Mouse (Mus musculus) embryonic facial prominence, embryonic 10.5 days (tissue): ENCODE data around the gene Zfp768. TPM values are rescaled to one million over a fixed set of nuclear protein-coding genes. Genes with fewer than 3 reads are reported as not detected.

Source experiments
- DNase-seq: peaks from one replicate; pipeline ENCODE4 v3.0.0-alpha.2; 2017; ENCODE audit warnings: low spot score
- H3K27ac ChIP-seq: fragments of 300-500 bp; sonication (generic); replicated peaks from 2 replicates; pipeline ENCODE4 v1.5.1; 2016; ENCODE audit warnings: mild to moderate bottlenecking
- H3K27me3 ChIP-seq: fragments of 300-500 bp; sonication (generic); replicated peaks from 2 replicates; pipeline ENCODE4 v1.6.1; 2016; ENCODE audit warnings: low read depth, mild to moderate bottlenecking; ENCODE audit not compliant: poor library complexity, severe bottlenecking
- H3K36me3 ChIP-seq: fragments of 300-500 bp; sonication (generic); replicated peaks from 2 replicates; pipeline ENCODE4 v1.6.1; 2016; ENCODE audit warnings: mild to moderate bottlenecking, moderate library complexity
- H3K4me1 ChIP-seq: fragments of 300-500 bp; sonication (generic); 2 replicates; pipeline ENCODE4 v1.6.1; 2016
- H3K4me3 ChIP-seq: fragments of 300-500 bp; sonication (generic); 2 replicates; pipeline ENCODE4 v1.5.1; 2016; ENCODE audit warnings: mild to moderate bottlenecking, moderate library complexity
- H3K9me3 ChIP-seq: fragments of 300-500 bp; sonication (generic); 2 replicates; pipeline ENCODE4 v1.6.1; 2016; ENCODE audit warnings: mild to moderate bottlenecking
- WGBS: fragments of 180-500 bp; shearing (Covaris S2); methylation state at CpG from one replicate; pipeline ENCODE4 v1.1.7; 2016; 5-methylcytosine and 5-hydroxymethylcytosine counted together
- polyA plus RNA-seq: library from polyadenylated mRNA; unstranded; fragments of >200 nt; fragmentation: Nextera tagmentation; extraction: Ambion mirVana; gene quantifications from 2 replicates; pipeline ENCODE4 v1.2.1, GENCODE M21; 2016

Zfp768 gene
- polyA plus RNA-seq, 1 experiment from 2014 or later, result 19.7 TPM

- Histone ChIP-seq H3K4me1 (peaks cover 12% of the 10 kb centered on the region; the same call in 1 of the 2 replicates), H3K9me3 (no peaks in the 10 kb centered on the region), H3K36me3 (no peaks in the 10 kb centered on the region), H3K4me3 (no peak overlapping the region), H3K27me3 (no peaks in the 10 kb centered on the region), H3K27ac (no peak overlapping the region)
- no peak for DNase-seq
- WGBS, result 90% methylated on average over 8 of the region's 8 CpGs
Measured at GRCm38 (mm10) chr7:127325550-127325949, 19.8 kb downstream of the Zfp768 start.

- DNase-seq, result no peak
- no peaks in the 10 kb centered on the region for H3K9me3 ChIP-seq
Measured at GRCm38 (mm10) chr7:127324944-127325343, 20.4 kb downstream of the Zfp768 start.

GRCm38 (mm10) chr7:127322085-127322484 is 23.3 kb downstream of the Zfp768 start:
- WGBS, result 32% methylated on average over 5 of the region's 5 CpGs
- no peak overlapping the region for H3K4me3 ChIP-seq
- H3K36me3 ChIP-seq, result no peaks in the 10 kb centered on the region
- no peak overlapping the region for H3K27ac ChIP-seq
- peaks cover 12% of the 10 kb centered on the region; the same call in 1 of the 2 replicates for H3K4me1 ChIP-seq
- no peaks in the 10 kb centered on the region for H3K27me3 ChIP-seq
- peak; percentile 33 for DNase-seq
- H3K9me3 ChIP-seq, result no peaks in the 10 kb centered on the region

More at GRCm38 (mm10) chr7:127324944-127325343, 20.4 kb downstream of the Zfp768 start:
- Histone ChIP-seq H3K4me1 (peaks cover 12% of the 10 kb centered on the region; the same call in 1 of the 2 replicates), H3K27ac (no peak overlapping the region), H3K36me3 (no peaks in the 10 kb centered on the region), H3K27me3 (no peaks in the 10 kb centered on the region), H3K4me3 (no peak overlapping the region)
- WGBS, result 94% methylated on average over 7 of the region's 7 CpGs

- 77% methylated on average over 4 of the region's 4 CpGs for WGBS
- Histone ChIP-seq H3K4me3 (no peak overlapping the region), H3K27me3 (no peaks in the 10 kb centered on the region), H3K4me1 (peaks cover 8% of the 10 kb centered on the region; the same call in 1 of the 2 replicates), H3K27ac (no peak overlapping the region), H3K9me3 (no peaks in the 10 kb centered on the region), H3K36me3 (no peaks in the 10 kb centered on the region)
- no peak for DNase-seq
Measured at GRCm38 (mm10) chr7:127321106-127321505, 24.3 kb downstream of the Zfp768 start.

- no peaks in the 10 kb centered on the region for H3K9me3 ChIP-seq
- no peak overlapping the region for H3K27ac ChIP-seq
- H3K4me3 ChIP-seq, result no peak overlapping the region
- H3K36me3 ChIP-seq, result no peaks in the 10 kb centered on the region
- H3K27me3 ChIP-seq, result no peaks in the 10 kb centered on the region
- 45% methylated on average over 8 of the region's 8 CpGs for WGBS
- DNase-seq, result no peak
- H3K4me1 ChIP-seq, result peaks cover 7% of the 10 kb centered on the region
Measured at GRCm38 (mm10) chr7:127313912-127314311, 31.5 kb downstream of the Zfp768 start.

DNA sequence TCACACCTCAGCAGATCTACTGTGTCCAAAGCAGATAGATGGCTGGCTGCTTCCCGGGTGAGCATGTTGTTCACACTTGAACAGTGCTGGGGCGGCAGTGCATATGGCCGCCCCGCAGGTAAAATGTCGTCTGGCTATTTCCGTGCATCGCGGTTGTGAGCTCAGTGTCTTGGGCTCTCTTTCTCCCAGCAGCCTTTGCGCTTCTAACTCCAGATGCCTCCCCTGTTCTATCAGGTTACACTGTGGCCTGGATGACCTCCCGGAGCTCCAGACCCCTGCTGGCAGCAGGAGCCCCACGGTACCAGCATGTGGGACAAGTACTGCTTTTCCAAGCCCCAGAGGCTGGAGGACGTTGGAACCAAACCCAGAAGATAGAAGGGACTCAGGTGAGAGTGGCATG is 35.4 kb downstream of the Zfp768 start:
- no peaks in the 10 kb centered on the region for H3K9me3 ChIP-seq
- H3K4me3 ChIP-seq, result no peak overlapping the region
- no peaks in the 10 kb centered on the region for H3K36me3 ChIP-seq
- no peak overlapping the region for H3K27ac ChIP-seq
- H3K27me3 ChIP-seq, result no peaks in the 10 kb centered on the region
- peaks cover 7% of the 10 kb centered on the region for H3K4me1 ChIP-seq
- 69% methylated on average over 12 of the region's 12 CpGs for WGBS
- DNase-seq, result peak; percentile 23

DNA sequence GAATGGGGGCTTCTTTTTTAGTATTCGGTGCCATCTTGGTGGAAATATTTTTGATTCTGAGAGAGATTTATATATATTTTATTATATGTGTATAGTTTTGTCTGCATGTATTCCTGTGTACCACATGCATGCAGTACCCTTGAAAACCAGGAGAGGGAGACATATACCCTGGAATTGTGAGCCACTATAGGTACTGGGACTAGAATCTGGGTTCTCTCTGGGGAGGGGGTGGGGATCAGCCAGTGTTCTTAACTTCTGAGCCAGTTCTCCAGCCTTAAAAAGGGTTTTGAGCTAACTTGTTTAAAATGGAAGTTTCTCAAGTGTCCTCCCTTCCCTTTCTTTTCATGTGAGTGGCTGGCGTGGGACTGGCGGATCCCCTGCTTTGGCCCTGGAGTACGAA is 36.5 kb downstream of the Zfp768 start:
- Histone ChIP-seq H3K9me3 (no peaks in the 10 kb centered on the region), H3K27me3 (no peaks in the 10 kb centered on the region), H3K27ac (no peak overlapping the region), H3K36me3 (no peaks in the 10 kb centered on the region), H3K4me3 (no peak overlapping the region), H3K4me1 (peaks cover 7% of the 10 kb centered on the region)
- DNase-seq, result peak; percentile 64
- 68% methylated on average over 4 of the region's 4 CpGs for WGBS

GRCm38 (mm10) chr7:127308431-127308830 is 37.0 kb downstream of the Zfp768 start:
- Histone ChIP-seq H3K27ac (no peak overlapping the region), H3K4me3 (no peak overlapping the region), H3K9me3 (no peaks in the 10 kb centered on the region), H3K27me3 (no peaks in the 10 kb centered on the region), H3K4me1 (peaks cover 7% of the 10 kb centered on the region), H3K36me3 (no peaks in the 10 kb centered on the region)
- no peak for DNase-seq
- 76% methylated on average over 2 of the region's 2 CpGs for WGBS

- Histone ChIP-seq H3K9me3 (no peaks in the 10 kb centered on the region), H3K36me3 (no peaks in the 10 kb centered on the region), H3K27me3 (no peaks in the 10 kb centered on the region), H3K27ac (no peak overlapping the region), H3K4me3 (no peak overlapping the region), H3K4me1 (no peaks in the 10 kb centered on the region)
- DNase-seq, result no peak
- 91% methylated on average over 5 of the region's 5 CpGs for WGBS
Measured at GRCm38 (mm10) chr7:127297586-127298193, 47.7 kb downstream of the Zfp768 start.

DNA sequence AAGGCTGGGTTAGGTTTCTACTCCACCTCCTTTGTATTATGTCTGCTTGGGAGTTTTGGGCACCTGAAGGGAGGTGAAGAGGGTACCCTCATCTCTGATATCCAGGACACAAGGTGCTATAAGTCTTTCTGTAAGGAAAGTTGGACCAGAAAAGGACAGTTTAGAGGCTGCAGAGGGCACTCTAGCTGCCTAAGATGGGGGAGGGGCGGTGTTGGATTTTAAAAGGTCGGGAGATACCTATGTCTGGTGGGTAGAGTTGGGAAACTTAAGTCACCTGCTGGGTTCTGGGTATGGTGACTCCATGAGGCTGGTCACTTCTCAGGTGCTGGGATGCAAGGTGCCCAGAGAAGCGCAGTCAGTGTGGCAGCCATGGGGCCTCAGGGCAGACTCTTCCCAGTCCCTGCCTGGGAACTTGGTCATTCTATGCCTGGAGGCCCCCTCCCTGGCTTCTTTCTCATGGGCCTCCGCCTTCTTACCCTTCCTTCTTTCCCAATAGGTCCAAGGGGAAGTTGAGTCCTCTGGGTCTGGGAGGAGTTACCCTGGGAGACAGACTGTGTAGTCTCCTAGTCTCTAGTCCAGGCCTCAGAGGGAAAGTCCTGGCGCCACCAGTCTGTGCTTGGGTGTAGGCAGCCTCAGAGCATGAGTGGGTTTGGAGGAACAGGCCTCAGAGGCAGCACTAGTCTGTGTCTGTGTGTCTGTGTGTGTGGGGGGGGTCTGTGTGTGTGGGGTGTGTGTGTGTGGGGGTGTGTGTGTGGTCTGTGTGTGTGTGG is 48.4 kb downstream of the Zfp768 start:
- H3K4me1 ChIP-seq, result no peaks in the 10 kb centered on the region

GRCm38 (mm10) chr7:127296098-127296497 is 49.3 kb downstream of the Zfp768 start, which contains the start of gene Itgal:
TSS of gene Itgal (plus strand) at chr7:127296260.
- WGBS, result 85% methylated on average over 11 of the region's 11 CpGs
- Histone ChIP-seq H3K4me3 (no peak within 1 kb of the TSS), H3K27ac (no peak within 1 kb of the TSS), H3K9me3 (no peaks in the 10 kb centered on the region), H3K27me3 (no peaks in the 10 kb centered on the region), H3K4me1 (no peaks in the 10 kb centered on the region), H3K36me3 (no peaks in the 10 kb centered on the region)
- DNase-seq, result no peak

More for the DNA sequence above, 48.4 kb downstream of the Zfp768 start:
- no peaks in the 10 kb centered on the region for H3K36me3 ChIP-seq
- DNase-seq, result no peak
- H3K27ac ChIP-seq, result no peak overlapping the region
- H3K9me3 ChIP-seq, result no peaks in the 10 kb centered on the region
- no peak overlapping the region for H3K4me3 ChIP-seq
- no peaks in the 10 kb centered on the region for H3K27me3 ChIP-seq
- WGBS, result 79% methylated on average over 5 of the region's 5 CpGs
